Mouse (Mus musculus): ENCODE data around the gene Ccdc183. TPM values are rescaled to one million over a fixed set of nuclear protein-coding genes. Genes with fewer than 3 reads are reported as not detected.
A peak's percentile ranks its signal among the peaks of the same experiment; 100 is the strongest.

Ccdc183 gene
- total and polyA plus RNA-seq, 2 experiments from 2014 or later: 0.26 TPM; not detected in 1

DNA sequence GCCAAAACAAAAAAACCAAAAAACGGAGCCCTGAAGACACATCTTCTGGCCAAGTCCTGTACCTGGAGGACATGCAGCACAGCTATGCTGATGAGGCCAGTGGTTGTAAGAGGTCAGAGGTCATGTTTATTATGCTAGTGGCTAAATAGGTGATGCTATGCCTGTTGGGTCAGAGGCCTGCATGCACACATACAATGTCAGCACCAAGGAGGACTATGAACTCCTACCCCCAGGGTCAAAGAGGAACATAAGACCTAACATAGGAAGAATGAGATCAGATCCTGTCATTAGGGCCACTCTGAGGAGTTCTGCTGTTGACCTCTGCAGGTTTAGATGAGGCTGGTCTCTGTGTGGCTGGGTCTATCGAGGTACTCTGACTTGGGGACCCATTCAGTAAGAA lies 17.4 kb downstream of the Ccdc183 start:
- WGBS: 91% methylated on average over 2 of the region's 2 CpGs
- DNase-seq (ENCODE audit: low spot score) (no peak), ATAC-seq (ENCODE audit: low FRiP score) (no peak)
- H3K27ac ChIP-seq (ENCODE audit: low read depth, low read length): no peak overlapping the region
- no peak overlapping the region for H3K4me2 ChIP-seq (ENCODE audit: low read depth, low read length, poor library complexity, severe bottlenecking)
- no peaks in the 10 kb centered on the region for H3K9me3 ChIP-seq (ENCODE audit: low read length)
- H3K9ac ChIP-seq (replicated peaks; ENCODE audit: low read length, poor library complexity, severe bottlenecking): no peak overlapping the region
- H3K27me3 ChIP-seq (ENCODE audit: insufficient read depth, low read length): no peaks in the 10 kb centered on the region
- no peaks in the 10 kb centered on the region for H3K4me1 ChIP-seq (ENCODE audit: insufficient read depth, low read length)
- peaks cover 71% of the 10 kb centered on the region for H3K36me3 ChIP-seq (ENCODE audit: insufficient read depth, low read length)
- no peak overlapping the region for H3K4me3 ChIP-seq (ENCODE audit: low read depth, low read length)
- TF ChIP-seq CTCF (IDR thresholded peaks at IDR 0.05): no peak

DNA sequence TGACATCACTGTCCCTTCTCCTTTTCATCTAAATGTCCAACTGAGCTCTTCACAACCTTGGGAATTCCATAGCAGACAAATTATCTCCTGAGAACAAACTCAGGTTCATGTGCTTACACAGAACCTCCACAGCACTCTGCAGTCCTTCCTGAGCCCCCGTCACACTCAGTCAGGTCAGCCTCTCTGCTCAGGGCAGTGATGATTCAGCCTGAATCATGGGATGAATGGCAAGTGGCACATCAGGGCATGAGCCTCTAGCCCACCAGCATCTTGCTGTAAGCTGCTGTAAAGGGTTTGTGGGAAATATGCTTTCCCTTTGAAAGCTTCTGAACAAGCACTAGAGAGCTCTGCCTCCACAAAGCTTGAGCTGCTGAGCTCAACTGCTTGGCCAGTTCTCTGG lies 18.7 kb downstream of the Ccdc183 start:
- no peak overlapping the region for H3K27ac ChIP-seq (ENCODE audit: low read depth, low read length)
- H3K9me3 ChIP-seq (ENCODE audit: low read length): no peaks in the 10 kb centered on the region
- H3K9ac ChIP-seq (replicated peaks; ENCODE audit: low read length, poor library complexity, severe bottlenecking): no peak overlapping the region
- DNase-seq (ENCODE audit: low spot score): no peak
- no peak for ATAC-seq (ENCODE audit: low FRiP score)
- H3K4me2 ChIP-seq (ENCODE audit: low read depth, low read length, poor library complexity, severe bottlenecking): no peak overlapping the region
- 91% methylated on average over 1 of the region's 1 CpGs for WGBS
- no peak overlapping the region for H3K4me3 ChIP-seq (ENCODE audit: low read depth, low read length)
- TF ChIP-seq CTCF (IDR thresholded peaks at IDR 0.05): no peak
- no peaks in the 10 kb centered on the region for H3K27me3 ChIP-seq (ENCODE audit: insufficient read depth, low read length)
- peaks cover 79% of the 10 kb centered on the region for H3K36me3 ChIP-seq (ENCODE audit: insufficient read depth, low read length)
- H3K4me1 ChIP-seq (ENCODE audit: insufficient read depth, low read length): no peaks in the 10 kb centered on the region

DNA sequence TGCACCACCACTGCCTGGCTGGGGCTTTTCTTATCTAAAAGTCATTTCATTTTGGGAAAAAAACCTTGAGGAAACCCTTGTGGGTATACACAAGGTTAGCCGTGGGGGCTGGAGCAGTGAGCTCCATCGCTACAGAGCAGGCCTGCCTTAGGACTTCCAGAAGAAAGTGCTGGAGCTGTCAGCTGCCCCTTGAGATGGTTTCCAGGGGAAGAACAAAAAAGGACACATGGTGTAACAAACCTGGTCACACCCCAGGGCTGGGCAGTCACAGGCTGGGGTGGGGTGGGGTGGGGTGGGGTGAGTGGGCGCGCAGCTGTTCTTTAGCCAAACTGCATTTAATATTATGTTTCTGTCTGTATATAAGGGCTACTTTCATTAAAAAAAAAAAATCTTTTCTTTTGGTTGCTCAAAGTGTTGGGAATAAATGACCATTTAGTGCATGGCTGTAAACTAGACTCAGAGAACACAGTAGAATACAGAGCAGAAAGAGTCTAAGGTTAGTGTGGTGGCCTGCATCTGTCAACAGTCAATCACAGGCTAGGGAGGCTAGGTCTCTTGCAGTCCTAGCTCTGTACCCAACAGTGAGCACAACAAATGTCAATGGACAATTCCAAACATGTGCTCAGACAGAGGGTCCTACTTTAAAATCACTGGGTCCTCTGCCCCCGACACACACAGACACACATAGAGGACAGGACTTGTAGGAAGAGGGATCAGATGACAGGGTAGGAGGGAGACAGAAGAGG lies 20.5 kb downstream of the Ccdc183 start:
- Histone ChIP-seq H3K27me3 (ENCODE audit: insufficient read depth, low read length) (no peaks in the 10 kb centered on the region), H3K4me2 (ENCODE audit: low read depth, low read length, poor library complexity, severe bottlenecking) (no peak overlapping the region), H3K9me3 (ENCODE audit: low read length) (no peaks in the 10 kb centered on the region), H3K27ac (ENCODE audit: low read depth, low read length) (no peak overlapping the region), H3K36me3 (ENCODE audit: insufficient read depth, low read length) (peaks cover 86% of the 10 kb centered on the region), H3K4me3 (ENCODE audit: low read depth, low read length) (no peak overlapping the region), H3K9ac (replicated peaks; ENCODE audit: low read length, poor library complexity, severe bottlenecking) (no peak overlapping the region), H3K4me1 (ENCODE audit: insufficient read depth, low read length) (no peaks in the 10 kb centered on the region)
- DNase-seq (ENCODE audit: low spot score) (no peak), ATAC-seq (ENCODE audit: low FRiP score) (no peak)
- TF ChIP-seq CTCF (IDR thresholded peaks at IDR 0.05): no peak
- WGBS: 93% methylated on average over 5 of the region's 5 CpGs

DNA sequence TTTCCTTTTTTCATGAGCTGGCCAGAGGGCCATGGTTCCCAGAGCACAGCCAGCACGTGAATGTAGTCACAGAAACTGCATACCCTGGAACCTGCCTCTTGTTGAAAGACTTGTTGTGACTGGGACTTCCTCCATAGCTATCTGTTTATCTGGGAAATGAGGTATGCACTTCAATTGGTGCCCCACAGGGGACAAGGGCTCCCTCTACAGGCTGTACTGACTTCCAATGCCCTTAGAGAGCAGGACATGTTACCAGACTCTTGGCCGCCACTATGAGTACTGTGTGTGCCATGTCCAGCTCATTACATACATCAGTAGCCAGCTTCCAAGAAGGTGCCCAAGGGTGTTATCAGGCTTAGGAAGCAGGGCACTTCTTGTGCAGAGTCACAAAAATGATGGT lies 25.6 kb downstream of the Ccdc183 start:
- ATAC-seq (ENCODE audit: low FRiP score) (no peak), DNase-seq (ENCODE audit: low spot score) (no peak)
- H3K27me3 ChIP-seq (ENCODE audit: insufficient read depth, low read length): no peaks in the 10 kb centered on the region
- no peaks in the 10 kb centered on the region for H3K4me1 ChIP-seq (ENCODE audit: insufficient read depth, low read length)
- H3K27ac ChIP-seq (ENCODE audit: low read depth, low read length): no peak overlapping the region
- no peak overlapping the region for H3K4me3 ChIP-seq (ENCODE audit: low read depth, low read length)
- 85% methylated on average over 2 of the region's 2 CpGs for WGBS
- H3K36me3 ChIP-seq (ENCODE audit: insufficient read depth, low read length): peaks cover 64% of the 10 kb centered on the region
- no peak overlapping the region for H3K9ac ChIP-seq (replicated peaks; ENCODE audit: low read length, poor library complexity, severe bottlenecking)
- TF ChIP-seq CTCF (IDR thresholded peaks at IDR 0.05): peak; percentile 52
- H3K9me3 ChIP-seq (ENCODE audit: low read length): no peaks in the 10 kb centered on the region
- H3K4me2 ChIP-seq (ENCODE audit: low read depth, low read length, poor library complexity, severe bottlenecking): no peak overlapping the region

DNA sequence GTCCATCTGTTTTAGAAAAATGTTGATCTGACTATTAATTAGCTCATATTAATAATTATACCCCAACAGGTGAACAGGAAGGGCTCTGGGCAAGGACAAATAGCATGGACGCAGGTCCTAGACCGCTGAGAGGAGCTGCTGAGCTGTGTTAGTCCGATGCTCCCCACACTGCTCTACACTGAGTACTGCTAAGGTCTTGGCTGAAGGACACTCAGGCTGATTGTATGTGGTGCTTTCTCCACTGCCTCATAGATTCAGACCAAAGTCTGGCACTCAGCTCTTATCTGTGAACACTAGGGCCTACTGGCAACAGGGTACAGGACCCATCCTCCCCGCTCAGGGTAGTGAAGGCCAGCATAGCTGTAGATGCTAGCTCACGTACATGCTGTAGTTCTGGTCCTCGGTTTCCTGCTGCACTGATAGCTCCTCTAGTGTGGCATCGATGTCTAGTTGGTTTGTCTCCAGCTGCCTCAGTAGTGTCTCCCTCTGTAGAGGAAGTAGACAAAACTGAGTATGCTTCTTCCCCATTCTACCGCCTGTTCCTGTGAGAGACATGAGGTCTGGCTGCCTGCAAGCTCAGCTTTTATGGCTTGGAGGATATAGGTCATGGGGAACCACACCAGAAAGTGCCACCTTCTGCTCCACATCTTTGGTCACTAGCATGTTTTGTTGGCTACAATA lies 29.1 kb downstream of the Ccdc183 start:
- WGBS: 95% methylated on average over 8 of the region's 8 CpGs
- no peaks in the 10 kb centered on the region for H3K4me1 ChIP-seq (ENCODE audit: insufficient read depth, low read length)
- H3K27me3 ChIP-seq (ENCODE audit: insufficient read depth, low read length): no peaks in the 10 kb centered on the region
- no peak for ATAC-seq (ENCODE audit: low FRiP score)
- no peak overlapping the region for H3K4me3 ChIP-seq (ENCODE audit: low read depth, low read length)
- no peak for TF ChIP-seq CTCF (IDR thresholded peaks at IDR 0.05)
- no peak overlapping the region for H3K9ac ChIP-seq (replicated peaks; ENCODE audit: low read length, poor library complexity, severe bottlenecking)
- DNase-seq (ENCODE audit: low spot score): no peak
- H3K36me3 ChIP-seq (ENCODE audit: insufficient read depth, low read length): peaks cover 60% of the 10 kb centered on the region
- no peak overlapping the region for H3K4me2 ChIP-seq (ENCODE audit: low read depth, low read length, poor library complexity, severe bottlenecking)
- no peak overlapping the region for H3K27ac ChIP-seq (ENCODE audit: low read depth, low read length)
- H3K9me3 ChIP-seq (ENCODE audit: low read length): no peaks in the 10 kb centered on the region

DNA sequence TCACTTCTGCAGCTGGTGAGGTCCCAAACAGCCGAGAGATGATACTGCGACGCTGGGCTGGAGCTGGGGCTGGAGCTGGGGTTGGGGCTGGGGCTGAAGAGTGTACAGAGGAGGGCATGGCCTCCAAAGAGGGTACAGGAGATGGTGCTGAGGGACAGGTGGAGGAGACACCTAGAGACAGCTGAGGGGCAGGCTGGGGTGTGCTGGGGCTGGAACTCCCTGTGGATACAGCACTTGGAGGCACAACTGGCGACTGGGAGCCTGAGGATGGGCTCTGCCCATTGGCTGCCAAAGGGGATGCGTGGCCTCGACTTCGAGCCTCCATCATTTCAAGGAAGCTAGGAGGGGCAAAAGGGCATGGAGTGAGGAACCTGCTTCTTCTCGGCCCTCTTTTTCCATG lies 30.2 kb downstream of the Ccdc183 start:
- Histone ChIP-seq H3K9me3 (ENCODE audit: low read length) (no peaks in the 10 kb centered on the region), H3K27me3 (ENCODE audit: insufficient read depth, low read length) (no peaks in the 10 kb centered on the region), H3K9ac (replicated peaks; ENCODE audit: low read length, poor library complexity, severe bottlenecking) (no peak overlapping the region), H3K36me3 (ENCODE audit: insufficient read depth, low read length) (peaks cover 51% of the 10 kb centered on the region), H3K4me2 (ENCODE audit: low read depth, low read length, poor library complexity, severe bottlenecking) (no peak overlapping the region), H3K27ac (ENCODE audit: low read depth, low read length) (no peak overlapping the region), H3K4me3 (ENCODE audit: low read depth, low read length) (no peak overlapping the region), H3K4me1 (ENCODE audit: insufficient read depth, low read length) (peaks cover 5% of the 10 kb centered on the region)
- no peak for ATAC-seq (ENCODE audit: low FRiP score)
- TF ChIP-seq CTCF (IDR thresholded peaks at IDR 0.05): no peak
- 92% methylated on average over 8 of the region's 8 CpGs for WGBS
- no peak for DNase-seq (ENCODE audit: low spot score)
